Mouse (Mus musculus) testis, adult 2 months (tissue): Measurements from ENCODE around the gene Dock1.

Experiments
- CTCF ChIP-seq: fragments of 200-500 bp; IDR thresholded peaks from 2 replicates; pipeline ENCODE4 v1.5.1; 2012; ENCODE audit warnings: low read depth, mild to moderate bottlenecking, inconsistent platforms, low read length, moderate library complexity; ENCODE audit not compliant: control insufficient read depth, insufficient read depth, insufficient replicate concordance
- POLR2A ChIP-seq: fragments of 200-500 bp; IDR thresholded peaks from 2 replicates; pipeline ENCODE4 v1.6.1; 2012; ENCODE audit warnings: low read depth, mild to moderate bottlenecking, inconsistent platforms, low read length, moderate library complexity; ENCODE audit not compliant: control insufficient read depth

DNA sequence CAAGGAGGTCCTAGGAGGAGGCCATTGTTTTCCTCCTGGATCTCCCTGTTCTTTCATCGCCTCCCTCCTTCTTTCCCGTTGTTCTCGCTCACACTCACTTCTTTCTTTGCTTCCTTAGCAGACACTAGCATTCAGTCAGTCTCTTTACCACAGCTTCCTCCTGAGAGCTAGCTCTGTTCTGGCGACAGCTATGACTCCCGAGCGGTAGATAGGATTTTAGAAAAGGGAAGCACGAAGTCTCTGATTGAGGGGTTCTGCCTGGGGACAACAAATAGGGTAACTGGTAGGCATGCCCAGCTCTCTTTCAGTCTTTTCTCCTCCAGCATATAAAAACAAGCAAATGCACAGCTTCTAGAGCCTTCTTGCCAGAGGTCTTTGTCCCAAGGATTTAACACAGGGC is 350.3 kb downstream of the Dock1 start:
- TF ChIP-seq CTCF (no peak), POLR2A (no peak)
